Mouse (Mus musculus) CH12F3 (cell line): Measurements from ENCODE around the gene Wwc2.

Source experiments
- in situ Hi-C: fragments of 300-500 bp; cut with MboI; formaldehyde crosslinking; loops from 2 replicates; pipeline ENCODE4 v1.14.3; 2020; ENCODE audit warnings: low sequenced_read_pairs

Wwc2 gene

GRCm38 (mm10) chr8:47990386-47990772 lies 345 bp downstream of the Wwc2 start:
- in situ Hi-C loops = no loop called here

GRCm38 (mm10) chr8:47989655-47990385 lies 904 bp downstream of the Wwc2 start:
- in situ Hi-C loops = no loop called here

GRCm38 (mm10) chr8:47989211-47989610 lies 1.5 kb downstream of the Wwc2 start:
- in situ Hi-C loops = no loop called here

GRCm38 (mm10) chr8:47988111-47988510 lies 2.6 kb downstream of the Wwc2 start:
- in situ Hi-C loops = no loop called here

GRCm38 (mm10) chr8:47985644-47986043 lies 5.1 kb downstream of the Wwc2 start:
- in situ Hi-C loops = no loop called here

- in situ Hi-C loops = no loop called here
These were observed 5.5 kb downstream of the Wwc2 start for GRCm38 (mm10) chr8:47985243-47985642.

GRCm38 (mm10) chr8:47981075-47981474 lies 9.6 kb downstream of the Wwc2 start:
- in situ Hi-C loops = no loop called here

GRCm38 (mm10) chr8:47979876-47980275 lies 10.8 kb downstream of the Wwc2 start:
- in situ Hi-C loops = no loop called here

GRCm38 (mm10) chr8:47978755-47979154 lies 12.0 kb downstream of the Wwc2 start:
- in situ Hi-C loops = no loop called here

GRCm38 (mm10) chr8:47974963-47975314 lies 15.8 kb downstream of the Wwc2 start:
- in situ Hi-C loops = no loop called here

- in situ Hi-C loops = no loop called here
These were observed 16.4 kb downstream of the Wwc2 start for GRCm38 (mm10) chr8:47974138-47974962.

- in situ Hi-C loops = no loop called here
These were observed 19.6 kb downstream of the Wwc2 start for GRCm38 (mm10) chr8:47971121-47971520.

GRCm38 (mm10) chr8:47970576-47970975 lies 20.1 kb downstream of the Wwc2 start:
- in situ Hi-C loops = no loop called here

GRCm38 (mm10) chr8:47967045-47967920 lies 23.4 kb downstream of the Wwc2 start:
- in situ Hi-C loops = no loop called here

GRCm38 (mm10) chr8:47962484-47962883 lies 28.2 kb downstream of the Wwc2 start:
- in situ Hi-C loops = no loop called here

GRCm38 (mm10) chr8:47962005-47962404 lies 28.7 kb downstream of the Wwc2 start:
- in situ Hi-C loops = no loop called here

GRCm38 (mm10) chr8:47957560-47957959 lies 33.2 kb downstream of the Wwc2 start:
- in situ Hi-C loops = no loop called here

GRCm38 (mm10) chr8:47951380-47951932 lies 39.3 kb downstream of the Wwc2 start:
- in situ Hi-C loops = no loop called here

- in situ Hi-C loops = no loop called here
These were observed 41.9 kb downstream of the Wwc2 start for GRCm38 (mm10) chr8:47948836-47949235.

GRCm38 (mm10) chr8:47947672-47948618 lies 42.8 kb downstream of the Wwc2 start:
- in situ Hi-C loops = no loop called here
